Mouse (Mus musculus): ENCODE data around the gene Ltb4r1. TPM values are rescaled to one million over a fixed set of nuclear protein-coding genes. Genes with fewer than 3 reads are reported as not detected.
"Not testable (repeated sequence)": the region's sequence is repeated elsewhere in the genome, so short reads cannot be mapped to it uniquely, and the experiment has no call there.

The Ltb4r1 gene
- polyA plus RNA-seq, 1 experiment from 2014 or later = 0.71 TPM

DNA sequence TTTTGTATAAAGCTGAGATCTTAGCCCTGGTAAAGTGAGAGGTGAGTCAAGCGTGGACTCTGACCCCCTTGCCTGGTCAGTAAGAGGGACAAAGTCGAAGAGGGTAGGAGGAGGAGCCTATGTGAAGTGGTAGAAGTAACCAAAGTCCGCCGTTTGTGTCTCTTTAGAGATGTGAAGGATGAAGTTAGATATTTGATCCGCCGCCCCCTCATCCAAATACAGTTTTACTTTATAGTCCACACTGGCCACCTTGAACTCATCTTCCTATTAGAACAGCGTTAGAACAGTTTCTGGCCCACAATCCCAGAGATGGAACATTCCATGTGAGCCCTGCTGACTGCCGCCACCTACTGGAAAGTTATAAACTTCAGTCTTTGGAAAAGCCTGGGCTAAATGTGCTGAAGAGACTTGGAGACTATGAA is 7.4 kb upstream of the Ltb4r1 start, which contains the start of gene Cideb:
Gene Cideb, minus strand, starts transcription at position 96 of the 422 bp plus-strand sequence.
- H3K36me3 ChIP-seq (ENCODE audit: insufficient read depth, low read length) = peaks cover 23% of the 10 kb centered on the region
- H3K4me2 ChIP-seq (ENCODE audit: low read length) = peak within 1 kb of the TSS; percentile 25; the same call in 1 of the 2 replicates
- peaks cover 20% of the 10 kb centered on the region for H3K4me1 ChIP-seq (replicated peaks; ENCODE audit: insufficient read depth, low read length)
- peak; percentile 89 for TF ChIP-seq CTCF (IDR thresholded peaks at IDR 0.05; ENCODE audit: low read depth)
- DNase-seq (ENCODE audit: low spot score) = peak; percentile 91
- no peaks in the 10 kb centered on the region for H3K9me3 ChIP-seq (replicated peaks; ENCODE audit: low read length)
- H3K27me3 ChIP-seq (ENCODE audit: insufficient read depth, low read length) = 0 out of 2 replicates have a peak, but pooled peaks cover 10% of the 10 kb centered on the region
- H3K4me3 ChIP-seq (replicated peaks; ENCODE audit: low read depth, low read length) = no peak within 1 kb of the TSS
- peak within 1 kb of the TSS; percentile 47 for H3K27ac ChIP-seq
- ATAC-seq (replicated peaks; ENCODE audit: low FRiP score, low read depth) = peak; percentile 68
- no peak within 1 kb of the TSS for H3K9ac ChIP-seq (ENCODE audit: low read depth, low read length)
- 14% methylated on average over 8 of the region's 8 CpGs for WGBS

- WGBS = 2% methylated on average over 5 of the region's 6 CpGs
- Histone ChIP-seq H3K9ac (ENCODE audit: low read depth, low read length) (0 out of 2 replicates have a peak overlapping the region, but pooled peaks have one; percentile 37), H3K4me3 (replicated peaks; ENCODE audit: low read depth, low read length) (peak overlapping the region; percentile 11; the same call in 1 of the 2 replicates), H3K4me1 (replicated peaks; ENCODE audit: insufficient read depth, low read length) (peaks cover 21% of the 10 kb centered on the region), H3K4me2 (ENCODE audit: low read length) (peak overlapping the region; percentile 51)
- TF ChIP-seq CTCF (IDR thresholded peaks at IDR 0.05; ENCODE audit: low read depth) = peak; percentile 83
- H3K36me3 ChIP-seq (ENCODE audit: insufficient read depth, low read length); H3K27ac ChIP-seq; H3K9me3 ChIP-seq (replicated peaks; ENCODE audit: low read length); H3K27me3 ChIP-seq (ENCODE audit: insufficient read depth, low read length): not testable (repeated sequence)
- ATAC-seq (replicated peaks; ENCODE audit: low FRiP score, low read depth) (peak; percentile 38), DNase-seq (ENCODE audit: low spot score) (peak; percentile 78)
Observed at GRCm38 (mm10) chr14:55760156-55760555, 5.6 kb upstream of the Ltb4r1 start.

GRCm38 (mm10) chr14:55761163-55761562 is 4.6 kb upstream of the Ltb4r1 start, which contains the start of gene Ltb4r2:
Gene Ltb4r2, plus strand, starts transcription at chr14:55761428.
- Histone ChIP-seq H3K27me3 (ENCODE audit: insufficient read depth, low read length) (0 out of 2 replicates have a peak, but pooled peaks cover 10% of the 10 kb centered on the region), H3K9me3 (replicated peaks; ENCODE audit: low read length) (no peaks in the 10 kb centered on the region), H3K9ac (ENCODE audit: low read depth, low read length) (peak within 1 kb of the TSS; percentile 58), H3K4me1 (replicated peaks; ENCODE audit: insufficient read depth, low read length) (peaks cover 21% of the 10 kb centered on the region), H3K27ac (no peak within 1 kb of the TSS), H3K36me3 (ENCODE audit: insufficient read depth, low read length) (no peaks in the 10 kb centered on the region), H3K4me2 (ENCODE audit: low read length) (peak within 1 kb of the TSS; percentile 81), H3K4me3 (replicated peaks; ENCODE audit: low read depth, low read length) (peak within 1 kb of the TSS; percentile 39)
- DNase-seq (ENCODE audit: low spot score) (no peak), ATAC-seq (replicated peaks; ENCODE audit: low FRiP score, low read depth) (no peak)
- no peak for TF ChIP-seq CTCF (IDR thresholded peaks at IDR 0.05; ENCODE audit: low read depth)
- WGBS = 89% methylated on average over 6 of the region's 6 CpGs

DNA sequence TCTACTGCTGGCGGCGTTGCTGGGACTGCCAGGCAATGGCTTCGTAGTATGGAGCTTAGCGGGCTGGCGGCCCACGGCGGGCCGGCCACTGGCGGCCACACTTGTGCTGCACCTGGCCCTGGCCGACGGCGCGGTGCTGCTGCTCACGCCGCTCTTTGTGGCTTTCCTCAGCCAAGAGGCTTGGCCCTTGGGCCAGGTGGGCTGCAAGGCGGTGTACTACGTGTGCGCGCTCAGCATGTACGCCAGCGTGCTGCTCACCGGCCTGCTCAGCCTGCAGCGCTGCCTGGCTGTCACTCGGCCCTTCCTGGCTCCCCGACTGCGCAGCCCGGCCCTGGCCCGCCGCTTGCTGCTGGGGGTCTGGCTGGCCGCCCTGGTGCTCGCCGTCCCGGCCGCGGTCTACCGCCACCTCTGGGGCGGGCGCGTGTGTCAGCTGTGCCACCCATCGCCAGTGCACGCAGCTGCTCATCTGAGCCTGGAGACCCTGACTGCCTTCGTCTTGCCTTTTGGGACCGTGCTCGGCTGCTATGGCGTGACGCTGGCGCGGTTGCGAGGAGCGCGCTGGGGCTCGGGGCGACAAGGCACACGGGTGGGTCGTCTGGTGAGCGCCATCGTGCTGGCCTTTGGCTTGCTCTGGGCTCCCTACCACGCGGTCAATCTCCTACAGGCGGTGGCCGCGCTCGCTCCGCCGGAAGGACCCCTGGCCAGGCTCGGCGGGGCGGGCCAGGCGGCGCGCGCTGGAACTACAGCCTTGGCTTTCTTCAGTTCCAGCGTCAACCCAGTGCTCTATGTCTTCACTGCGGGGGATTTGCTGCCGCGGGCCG is 3.6 kb upstream of the Ltb4r1 start:
- no peaks in the 10 kb centered on the region for H3K36me3 ChIP-seq (ENCODE audit: insufficient read depth, low read length)
- TF ChIP-seq CTCF (IDR thresholded peaks at IDR 0.05; ENCODE audit: low read depth) = peak; percentile 43
- H3K4me2 ChIP-seq (ENCODE audit: low read length) = peak overlapping the region; percentile 81
- DNase-seq (ENCODE audit: low spot score) = peak; percentile 85
- peak overlapping the region; percentile 58 for H3K9ac ChIP-seq (ENCODE audit: low read depth, low read length)
- peak overlapping the region; percentile 39 for H3K4me3 ChIP-seq (replicated peaks; ENCODE audit: low read depth, low read length)
- H3K9me3 ChIP-seq (replicated peaks; ENCODE audit: low read length) = no peaks in the 10 kb centered on the region
- peak overlapping the region; percentile 52 for H3K27ac ChIP-seq
- ATAC-seq (replicated peaks; ENCODE audit: low FRiP score, low read depth) = peak; percentile 47
- 0 out of 2 replicates have a peak, but pooled peaks cover 11% of the 10 kb centered on the region for H3K27me3 ChIP-seq (ENCODE audit: insufficient read depth, low read length)
- H3K4me1 ChIP-seq (replicated peaks; ENCODE audit: insufficient read depth, low read length) = peaks cover 21% of the 10 kb centered on the region
- WGBS = 1% methylated on average over 77 of the region's 77 CpGs

DNA sequence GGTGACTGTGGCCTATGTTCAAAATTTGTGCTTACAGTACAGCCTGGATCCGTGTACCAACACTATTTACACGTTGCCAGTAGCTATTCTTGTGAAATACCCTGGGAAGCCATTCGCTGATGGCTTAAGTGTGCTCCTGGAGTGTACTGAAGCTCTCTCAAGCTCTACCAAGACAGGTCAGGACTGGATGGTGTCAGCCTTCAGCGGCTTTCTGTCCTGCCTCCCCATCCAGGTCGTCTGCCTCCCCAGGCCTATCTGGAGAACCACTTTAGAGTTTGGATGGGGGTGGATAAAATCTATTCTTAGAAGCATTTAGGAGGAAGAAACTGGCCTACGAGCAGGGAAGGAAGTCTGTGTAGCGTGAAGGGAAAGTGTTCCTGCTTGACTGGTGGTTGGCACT is 2.6 kb upstream of the Ltb4r1 start:
- H3K4me1 ChIP-seq (replicated peaks; ENCODE audit: insufficient read depth, low read length) = peaks cover 25% of the 10 kb centered on the region
- ATAC-seq (replicated peaks; ENCODE audit: low FRiP score, low read depth) = no peak
- H3K9ac ChIP-seq (ENCODE audit: low read depth, low read length) = no peak overlapping the region
- no peaks in the 10 kb centered on the region for H3K9me3 ChIP-seq (replicated peaks; ENCODE audit: low read length)
- no peaks in the 10 kb centered on the region for H3K36me3 ChIP-seq (ENCODE audit: insufficient read depth, low read length)
- no peak for DNase-seq (ENCODE audit: low spot score)
- 0 out of 2 replicates have a peak, but pooled peaks cover 14% of the 10 kb centered on the region for H3K27me3 ChIP-seq (ENCODE audit: insufficient read depth, low read length)
- peak overlapping the region; percentile 52 for H3K27ac ChIP-seq
- 47% methylated on average over 7 of the region's 7 CpGs for WGBS
- H3K4me3 ChIP-seq (replicated peaks; ENCODE audit: low read depth, low read length) = no peak overlapping the region
- no peak for TF ChIP-seq CTCF (IDR thresholded peaks at IDR 0.05; ENCODE audit: low read depth)
- peak overlapping the region; percentile 81; the same call in 1 of the 2 replicates for H3K4me2 ChIP-seq (ENCODE audit: low read length)
